Mouse (Mus musculus) hindbrain, embryonic 12.5 days (tissue): ENCODE results near the gene Hectd1. TPM values are rescaled to one million over a fixed set of nuclear protein-coding genes. Genes with fewer than 3 reads are reported as not detected.

ENCODE experiments used
- ATAC-seq: fragments of 200-750 bp; cut with Nextera tagmentation; 2 replicates; pipeline ENCODE4 v1.8.0; 2017; ENCODE audit warnings: moderate TSS enrichment; ENCODE audit not compliant: low FRiP score
- H3K27ac ChIP-seq: fragments of 300-500 bp; sonication (generic); 2 replicates; pipeline ENCODE4 v1.5.1; 2016; ENCODE audit warnings: mild to moderate bottlenecking
- H3K27me3 ChIP-seq: fragments of 300-500 bp; sonication (generic); 2 replicates; pipeline ENCODE4 v1.6.1; 2016; ENCODE audit warnings: mild to moderate bottlenecking
- H3K36me3 ChIP-seq: fragments of 300-500 bp; sonication (generic); 2 replicates; pipeline ENCODE4 v1.6.1; 2016; ENCODE audit warnings: mild to moderate bottlenecking
- H3K4me1 ChIP-seq: fragments of 300-500 bp; sonication (generic); 2 replicates; pipeline ENCODE4 v1.6.1; 2016
- H3K4me2 ChIP-seq: fragments of 300-500 bp; sonication (generic); replicated peaks from 2 replicates; pipeline ENCODE4 v1.6.1; 2016; ENCODE audit warnings: mild to moderate bottlenecking
- H3K4me3 ChIP-seq: fragments of 300-500 bp; sonication (generic); 2 replicates; pipeline ENCODE4 v1.5.1; 2016; ENCODE audit warnings: mild to moderate bottlenecking
- H3K9ac ChIP-seq: fragments of 300-500 bp; sonication (generic); 2 replicates; pipeline ENCODE4 v1.6.1; 2016; ENCODE audit warnings: mild to moderate bottlenecking, moderate library complexity
- H3K9me3 ChIP-seq: fragments of 300-500 bp; sonication (generic); replicated peaks from 2 replicates; pipeline ENCODE4 v1.6.1; 2016; ENCODE audit warnings: mild to moderate bottlenecking
- WGBS: fragments of 180-500 bp; shearing (Covaris S2); methylation state at CpG from one replicate; pipeline ENCODE4 v1.1.7; 2016; 5-methylcytosine and 5-hydroxymethylcytosine counted together
- polyA plus RNA-seq: library from polyadenylated mRNA; unstranded; fragments of >200 nt; fragmentation: Nextera tagmentation; extraction: Ambion mirVana; gene quantifications from 2 replicates; pipeline ENCODE4 v1.2.1, GENCODE M21; 2016

Hectd1 gene
- polyA plus RNA-seq, 1 experiment from 2014 or later: 42.8 TPM

DNA sequence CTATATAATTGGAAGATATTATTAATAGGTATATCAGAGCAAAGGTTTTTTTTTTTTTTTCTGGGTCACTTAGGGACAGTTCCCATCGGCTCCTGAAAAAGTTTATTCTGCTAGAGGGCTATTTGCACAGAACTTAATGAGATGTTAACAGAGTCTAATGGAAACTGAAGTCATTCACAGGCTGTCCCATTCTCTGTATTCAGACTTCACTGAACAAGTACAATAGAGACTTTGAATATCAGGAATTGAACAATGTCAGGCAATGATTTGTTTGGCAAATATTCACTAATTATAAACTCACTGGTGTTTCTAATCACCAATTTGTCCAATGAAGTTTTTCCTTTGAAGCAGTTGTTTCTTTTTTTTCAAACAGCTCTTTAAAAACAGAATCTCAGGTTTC lies 92.5 kb downstream of the Hectd1 start:
- Histone ChIP-seq H3K27me3 (no peaks in the 10 kb centered on the region), H3K4me2 (no peak overlapping the region), H3K27ac (no peak overlapping the region), H3K4me3 (no peak overlapping the region), H3K36me3 (peaks cover 7% of the 10 kb centered on the region), H3K9ac (no peak overlapping the region), H3K9me3 (no peaks in the 10 kb centered on the region), H3K4me1 (no peaks in the 10 kb centered on the region)
- 38% methylated on average over 1 of the region's 1 CpGs for WGBS
- ATAC-seq: no peak

DNA sequence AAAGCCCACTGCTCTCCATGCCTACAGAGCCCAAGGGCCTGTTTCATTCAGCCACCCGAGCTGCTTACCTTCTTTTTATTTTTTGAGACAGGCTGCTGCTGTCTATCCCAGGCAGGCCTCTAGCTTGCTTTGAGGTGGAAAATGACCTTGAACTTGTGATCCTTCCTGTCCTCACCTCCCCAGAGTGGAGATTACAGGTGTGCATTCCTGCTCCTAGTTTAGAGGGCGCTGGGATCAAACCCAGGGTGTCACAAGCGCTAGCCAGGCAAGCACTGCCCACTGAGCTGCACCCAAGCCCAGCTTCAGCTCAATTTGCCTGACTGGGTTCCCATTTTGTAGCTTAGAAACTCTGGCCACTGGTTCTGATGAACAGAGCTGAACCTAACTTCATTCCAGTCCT lies 93.0 kb downstream of the Hectd1 start:
- WGBS: 73% methylated on average over 3 of the region's 3 CpGs
- Histone ChIP-seq H3K36me3 (0 out of 2 replicates have a peak, but pooled peaks cover 3% of the 10 kb centered on the region), H3K27ac (no peak overlapping the region), H3K4me1 (no peaks in the 10 kb centered on the region), H3K4me3 (no peak overlapping the region), H3K27me3 (no peaks in the 10 kb centered on the region), H3K9ac (no peak overlapping the region), H3K4me2 (no peak overlapping the region), H3K9me3 (no peaks in the 10 kb centered on the region)
- no peak for ATAC-seq

DNA sequence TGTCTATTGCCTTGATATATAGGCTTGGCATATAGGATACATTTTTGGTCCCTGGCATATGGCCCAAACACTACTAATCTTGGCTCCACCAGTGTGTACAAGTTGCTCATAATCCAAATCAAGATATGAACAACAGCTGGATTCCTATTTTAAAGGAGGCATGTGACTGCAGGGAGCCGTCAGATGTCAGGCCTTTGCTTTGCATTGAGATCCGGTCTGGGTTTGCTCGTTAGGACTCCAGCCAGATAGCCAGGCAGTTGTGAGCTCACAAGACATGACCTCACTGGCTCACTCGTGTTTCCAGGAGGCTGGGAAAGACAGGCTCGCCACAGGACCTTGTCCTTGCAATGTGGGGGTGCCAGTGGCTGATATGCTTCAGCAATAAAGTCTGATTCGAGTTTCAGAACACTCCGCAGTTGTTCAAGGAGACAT lies 93.5 kb downstream of the Hectd1 start:
- WGBS: 64% methylated on average over 7 of the region's 7 CpGs
- ATAC-seq: no peak

DNA sequence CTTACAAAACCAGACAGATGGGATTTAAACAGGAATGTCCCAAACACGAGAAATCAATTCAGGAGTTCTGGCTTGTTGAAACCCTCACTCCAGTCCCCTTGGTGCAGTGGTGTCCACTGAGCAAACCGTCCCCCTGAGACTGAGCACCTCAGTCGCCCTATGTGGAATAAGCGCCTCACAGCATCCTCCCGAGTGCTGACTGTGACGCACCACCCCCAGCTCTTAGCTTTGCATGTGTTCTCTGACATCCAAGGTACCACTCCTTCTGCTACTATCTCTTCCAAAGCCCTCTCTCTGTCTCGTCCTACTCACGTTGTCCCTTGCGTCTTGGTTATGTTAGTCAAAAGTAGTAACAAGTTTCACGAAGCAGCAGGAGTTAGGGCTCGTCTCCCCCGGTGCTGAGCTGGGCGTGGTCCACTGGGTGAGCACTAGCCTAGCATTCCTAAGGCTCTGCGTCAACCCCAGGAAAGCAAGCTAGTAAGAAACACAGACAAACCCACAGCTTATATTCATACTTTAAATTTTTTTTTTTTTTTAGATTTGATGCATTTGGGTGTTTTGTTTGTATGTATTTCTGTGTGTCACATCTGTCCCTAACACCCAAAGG lies 94.6 kb downstream of the Hectd1 start:
- Histone ChIP-seq H3K9me3 (no peaks in the 10 kb centered on the region), H3K4me1 (no peaks in the 10 kb centered on the region), H3K36me3 (0 out of 2 replicates have a peak, but pooled peaks cover 7% of the 10 kb centered on the region), H3K27me3 (no peaks in the 10 kb centered on the region), H3K4me2 (no peak overlapping the region), H3K9ac (no peak overlapping the region), H3K27ac (no peak overlapping the region), H3K4me3 (no peak overlapping the region)
- WGBS: 83% methylated on average over 14 of the region's 14 CpGs
- ATAC-seq: no peak

More for the DNA sequence above, 93.5 kb downstream of the Hectd1 start:
- no peaks in the 10 kb centered on the region for H3K9me3 ChIP-seq
- H3K4me1 ChIP-seq: no peaks in the 10 kb centered on the region
- H3K9ac ChIP-seq: no peak overlapping the region
- no peak overlapping the region for H3K4me3 ChIP-seq
- H3K27me3 ChIP-seq: no peaks in the 10 kb centered on the region
- H3K36me3 ChIP-seq: 0 out of 2 replicates have a peak, but pooled peaks cover 6% of the 10 kb centered on the region
- H3K4me2 ChIP-seq: no peak overlapping the region
- no peak overlapping the region for H3K27ac ChIP-seq

DNA sequence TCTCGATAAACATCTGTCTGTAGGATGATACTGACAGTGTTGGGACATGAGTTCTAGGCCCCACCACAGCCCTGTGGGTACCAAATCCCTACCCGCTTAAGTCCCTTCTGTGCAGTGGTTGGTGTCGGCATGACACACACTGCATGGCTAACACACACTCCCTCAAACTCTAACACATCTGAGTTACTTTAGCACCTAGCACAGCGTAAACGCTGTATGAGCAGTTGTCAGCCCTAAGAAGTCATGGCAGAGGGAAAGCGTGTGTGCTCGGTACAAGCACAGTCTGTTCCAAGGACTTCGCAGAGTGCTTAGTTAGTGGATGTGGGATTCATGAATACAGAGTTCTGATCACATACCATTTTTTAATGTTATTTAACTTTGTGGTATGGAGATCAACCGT lies 99.5 kb downstream of the Hectd1 start:
- no peak overlapping the region for H3K9ac ChIP-seq
- H3K27ac ChIP-seq: no peak overlapping the region
- no peak overlapping the region for H3K4me2 ChIP-seq
- H3K27me3 ChIP-seq: no peaks in the 10 kb centered on the region
- ATAC-seq: no peak
- WGBS: 95% methylated on average over 9 of the region's 9 CpGs
- H3K4me3 ChIP-seq: no peak overlapping the region
- H3K4me1 ChIP-seq: no peaks in the 10 kb centered on the region
- no peaks in the 10 kb centered on the region for H3K9me3 ChIP-seq
- 0 out of 2 replicates have a peak, but pooled peaks cover 4% of the 10 kb centered on the region for H3K36me3 ChIP-seq

DNA sequence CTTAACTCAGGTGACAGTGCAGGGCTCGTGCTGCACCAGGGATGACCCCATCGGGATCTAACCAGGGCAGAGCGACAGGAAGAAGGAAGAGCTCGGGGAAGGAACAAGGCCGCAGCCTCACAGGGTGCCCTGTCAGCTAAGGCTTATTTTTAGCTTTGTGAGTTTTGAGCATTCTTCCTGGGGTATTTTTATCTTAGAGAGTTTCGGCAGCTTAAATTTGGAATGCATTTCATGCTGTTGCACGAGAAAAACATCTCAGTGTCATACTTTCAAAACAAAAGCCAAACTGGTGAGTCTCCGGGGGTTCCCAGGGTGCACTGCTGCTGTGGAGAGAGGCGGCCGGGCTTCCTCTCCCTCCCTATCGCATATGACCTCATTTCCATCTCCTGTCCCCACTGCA lies 100.3 kb downstream of the Hectd1 start:
- no peak overlapping the region for H3K27ac ChIP-seq
- H3K4me3 ChIP-seq: no peak overlapping the region
- H3K9me3 ChIP-seq: no peaks in the 10 kb centered on the region
- ATAC-seq: no peak
- no peaks in the 10 kb centered on the region for H3K4me1 ChIP-seq
- H3K36me3 ChIP-seq: 0 out of 2 replicates have a peak, but pooled peaks cover 4% of the 10 kb centered on the region
- no peaks in the 10 kb centered on the region for H3K27me3 ChIP-seq
- no peak overlapping the region for H3K9ac ChIP-seq
- no peak overlapping the region for H3K4me2 ChIP-seq
- WGBS: 76% methylated on average over 11 of the region's 11 CpGs

DNA sequence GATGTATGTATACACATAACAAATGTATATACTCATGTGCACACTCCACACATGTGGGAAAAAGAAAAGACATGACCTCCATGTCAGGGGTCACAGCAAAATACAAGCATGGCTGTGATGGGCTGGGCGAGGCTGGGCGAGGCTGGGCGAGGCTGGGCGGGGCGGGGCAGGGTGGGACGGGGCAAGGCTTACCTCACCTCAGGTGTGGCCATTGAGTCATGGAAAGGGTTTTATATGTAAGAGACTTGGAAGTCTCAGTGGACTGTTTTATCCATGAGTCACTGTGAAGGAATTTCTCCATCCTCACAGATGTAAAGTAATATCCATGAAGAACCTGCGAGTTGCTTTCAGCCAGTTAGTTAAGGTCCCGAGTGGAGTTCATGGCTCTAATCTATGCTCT lies 107.5 kb downstream of the Hectd1 start:
- no peak for ATAC-seq

DNA sequence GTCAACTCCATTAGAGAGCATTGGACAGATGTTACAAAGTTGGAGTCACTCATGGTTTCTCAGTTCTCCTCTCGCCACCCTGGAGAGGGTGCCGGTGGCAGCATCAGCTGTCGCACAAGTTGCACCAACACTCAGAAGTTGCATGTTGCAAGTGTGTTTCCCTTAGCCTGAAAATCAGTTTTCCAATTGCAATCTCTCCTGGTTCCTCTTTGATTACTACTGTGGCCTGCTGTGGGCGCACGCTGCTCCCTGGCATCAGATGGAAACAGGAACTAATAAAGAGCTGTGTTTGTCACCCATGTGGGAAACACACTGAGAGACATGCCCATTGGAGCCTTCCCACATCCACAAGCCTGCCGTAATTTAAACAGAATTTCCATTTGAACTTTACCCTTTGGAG lies 110.7 kb downstream of the Hectd1 start:
- Histone ChIP-seq H3K9ac (no peak overlapping the region), H3K4me3 (no peak overlapping the region), H3K27me3 (no peaks in the 10 kb centered on the region), H3K4me1 (no peaks in the 10 kb centered on the region), H3K9me3 (no peaks in the 10 kb centered on the region), H3K27ac (no peak overlapping the region), H3K4me2 (no peak overlapping the region), H3K36me3 (no peaks in the 10 kb centered on the region)
- ATAC-seq: no peak
- WGBS: 95% methylated on average over 6 of the region's 6 CpGs

More for the DNA sequence above, 107.5 kb downstream of the Hectd1 start:
- no peaks in the 10 kb centered on the region for H3K4me1 ChIP-seq
- no peak overlapping the region for H3K4me3 ChIP-seq
- 0 out of 2 replicates have a peak, but pooled peaks cover 3% of the 10 kb centered on the region for H3K36me3 ChIP-seq
- no peak overlapping the region for H3K4me2 ChIP-seq
- H3K9me3 ChIP-seq: no peaks in the 10 kb centered on the region
- no peak overlapping the region for H3K9ac ChIP-seq
- no peak overlapping the region for H3K27ac ChIP-seq
- 94% methylated on average over 8 of the region's 8 CpGs for WGBS
- H3K27me3 ChIP-seq: no peaks in the 10 kb centered on the region

DNA sequence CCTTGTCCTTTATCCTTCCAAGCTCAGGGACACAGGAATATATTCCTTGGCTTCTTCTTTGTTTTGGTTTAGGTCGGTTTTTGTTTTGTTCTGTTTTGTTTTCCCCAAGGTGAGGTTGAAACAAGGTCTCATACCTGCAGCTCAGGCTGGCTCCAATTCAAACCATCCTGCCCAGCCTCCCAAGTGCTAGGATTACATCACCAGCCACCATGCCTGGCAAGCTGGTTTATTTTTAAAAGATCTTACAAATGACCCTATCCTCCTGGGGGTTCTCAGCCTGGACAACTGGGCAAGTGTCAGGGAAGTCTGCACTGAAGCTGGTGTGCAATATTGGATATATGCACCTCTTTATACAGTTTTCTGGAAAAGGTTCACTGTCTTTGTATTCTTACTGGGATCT lies 116.7 kb downstream of the Hectd1 start:
- Histone ChIP-seq H3K9ac (no peak overlapping the region), H3K9me3 (no peaks in the 10 kb centered on the region), H3K36me3 (no peaks in the 10 kb centered on the region), H3K27ac (no peak overlapping the region), H3K27me3 (no peaks in the 10 kb centered on the region), H3K4me3 (no peak overlapping the region), H3K4me1 (no peaks in the 10 kb centered on the region), H3K4me2 (no peak overlapping the region)
- no peak for ATAC-seq
- WGBS: 71% methylated on average over 1 of the region's 1 CpGs

DNA sequence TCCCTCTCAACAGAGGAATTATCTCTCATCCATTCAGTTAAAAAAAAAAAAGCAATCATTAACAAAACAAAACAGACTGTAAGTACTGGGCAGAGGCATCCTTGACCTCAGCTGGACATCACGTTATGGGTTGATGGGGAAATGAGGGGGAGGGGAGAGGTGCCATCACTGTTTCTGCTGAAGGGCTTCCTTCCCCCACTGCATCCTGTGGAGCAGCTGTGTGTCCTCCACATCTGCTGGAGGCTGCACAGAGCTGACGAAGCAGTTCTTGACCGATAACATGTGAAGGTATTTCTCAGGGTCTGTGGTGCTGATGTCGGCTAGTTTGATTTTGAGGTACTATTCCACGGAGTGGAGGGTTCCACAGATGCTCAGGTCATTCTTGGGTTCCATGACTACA lies 119.2 kb downstream of the Hectd1 start:
- no peak overlapping the region for H3K4me3 ChIP-seq
- WGBS: 77% methylated on average over 5 of the region's 5 CpGs
- no peaks in the 10 kb centered on the region for H3K27me3 ChIP-seq
- H3K9ac ChIP-seq: no peak overlapping the region
- H3K36me3 ChIP-seq: no peaks in the 10 kb centered on the region
- no peaks in the 10 kb centered on the region for H3K4me1 ChIP-seq
- H3K4me2 ChIP-seq: no peak overlapping the region
- H3K27ac ChIP-seq: no peak overlapping the region
- H3K9me3 ChIP-seq: no peaks in the 10 kb centered on the region
- ATAC-seq: no peak

DNA sequence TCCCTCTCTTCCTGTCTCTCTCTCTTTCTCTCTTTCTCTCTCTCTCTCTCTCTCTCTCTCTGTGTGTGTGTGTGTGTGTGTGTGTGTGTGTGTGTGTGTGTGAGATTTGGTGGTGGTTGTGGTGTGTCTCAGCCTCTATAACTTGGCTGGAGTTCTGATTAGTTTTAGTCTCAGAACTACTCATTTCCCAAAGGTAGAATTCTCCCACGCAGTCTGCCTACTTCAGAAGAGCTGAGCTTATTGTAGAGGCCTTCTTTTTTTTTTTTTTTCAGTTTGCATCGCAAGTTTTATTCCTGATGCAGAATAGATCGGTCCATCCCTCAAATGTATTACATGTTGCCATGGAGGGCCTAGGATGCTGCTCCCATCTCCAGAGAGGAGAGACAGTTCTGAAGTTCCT lies 119.6 kb downstream of the Hectd1 start:
- no peaks in the 10 kb centered on the region for H3K9me3 ChIP-seq
- WGBS: 65% methylated on average over 3 of the region's 3 CpGs
- H3K4me1 ChIP-seq: no peaks in the 10 kb centered on the region
- H3K4me2 ChIP-seq: no peak overlapping the region
- H3K9ac ChIP-seq: no peak overlapping the region
- no peak for ATAC-seq
- no peak overlapping the region for H3K27ac ChIP-seq
- H3K36me3 ChIP-seq: no peaks in the 10 kb centered on the region
- H3K27me3 ChIP-seq: no peaks in the 10 kb centered on the region
- H3K4me3 ChIP-seq: no peak overlapping the region

DNA sequence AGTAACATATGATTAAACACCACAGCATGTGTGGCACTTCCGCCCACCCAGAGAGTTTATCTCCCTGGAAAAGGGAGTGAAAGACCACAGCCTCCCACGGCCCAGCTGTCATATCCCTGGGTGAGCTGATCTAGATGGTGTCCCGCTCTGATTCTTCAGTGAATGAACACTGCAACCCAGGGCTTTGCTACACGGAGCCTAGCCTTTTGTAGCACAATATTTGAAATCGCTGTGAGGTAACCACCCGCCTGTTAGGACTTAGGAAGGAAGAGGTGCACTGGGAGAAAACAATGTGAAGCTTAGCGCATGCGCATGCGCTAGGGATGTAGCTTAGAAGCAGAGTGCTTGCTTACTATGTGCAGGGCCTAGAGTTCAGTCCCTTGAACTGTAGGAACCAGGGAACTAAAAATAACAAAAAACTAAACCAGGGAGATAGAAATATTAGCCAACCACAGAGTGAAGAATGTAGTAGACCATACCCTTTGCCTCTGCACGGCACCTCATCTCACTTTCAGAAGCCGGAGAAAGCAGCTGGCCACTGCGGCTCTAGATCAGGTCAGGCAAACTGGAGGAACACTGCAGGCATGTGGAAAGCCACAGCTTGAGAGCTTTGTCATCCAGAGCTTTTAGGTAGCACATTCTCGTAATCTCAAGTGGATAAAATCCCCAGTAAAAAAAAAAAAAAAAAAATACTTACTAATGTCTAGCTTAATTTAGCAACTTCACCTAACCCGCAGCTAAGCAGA lies 120.2 kb downstream of the Hectd1 start:
- no peak overlapping the region for H3K27ac ChIP-seq
- WGBS: 61% methylated on average over 14 of the region's 14 CpGs

More for the DNA sequence above, 120.2 kb downstream of the Hectd1 start:
- Histone ChIP-seq H3K4me1 (no peaks in the 10 kb centered on the region), H3K9ac (no peak overlapping the region), H3K4me3 (no peak overlapping the region), H3K36me3 (no peaks in the 10 kb centered on the region), H3K27me3 (no peaks in the 10 kb centered on the region), H3K9me3 (no peaks in the 10 kb centered on the region), H3K4me2 (no peak overlapping the region)
- ATAC-seq: no peak
